Mouse (Mus musculus) lung, adult 2 months (tissue): Measurements from ENCODE around the gene Pycr1. TPM values are rescaled to one million over a fixed set of nuclear protein-coding genes. Genes with fewer than 3 reads are reported as not detected.

ENCODE experiments used
- DNase-seq: peaks from one replicate; pipeline ENCODE4 v3.0.0; 2022
- H3K4me1 ChIP-seq: fragments of 200-500 bp; 2 replicates; pipeline ENCODE4 v1.6.1; 2011; ENCODE audit warnings: low read length; ENCODE audit not compliant: control insufficient read depth, insufficient read depth
- H3K4me3 ChIP-seq: fragments of 200-500 bp; replicated peaks from 2 replicates; pipeline ENCODE3; 2011; ENCODE audit warnings: low read depth, mild to moderate bottlenecking, control low read depth, low read length; ENCODE audit errors: extremely low read depth
- CTCF ChIP-seq: fragments of 200-500 bp; IDR thresholded peaks from 2 replicates; pipeline ENCODE4 v1.5.1; 2011; ENCODE audit warnings: mild to moderate bottlenecking, low read length, control low read depth; ENCODE audit not compliant: insufficient read depth
- POLR2A ChIP-seq: fragments of 200-500 bp; IDR thresholded peaks from 2 replicates; pipeline ENCODE4 v1.6.1; 2011; ENCODE audit warnings: low read depth, mild to moderate bottlenecking, control low read depth, low read length, borderline replicate concordance; ENCODE audit errors: extremely low read depth
- WGBS: fragments of 180-500 bp; shearing (Covaris S2); methylation state at CpG from one replicate; pipeline ENCODE4 v1.1.7; 2018; 5-methylcytosine and 5-hydroxymethylcytosine counted together
- polyA plus RNA-seq: library from polyadenylated mRNA; depleted of rRNA; stranded (reverse); fragments of >200 nt; gene quantifications from 2 replicates; pipeline ENCODE4 v1.2.3, GENCODE M21; 2012

Gene Pycr1
- polyA plus RNA-seq, 1 experiment: 4.1 TPM

- DNase-seq: no peak
These were observed 23.4 kb downstream of the Pycr1 start for GRCm38 (mm10) chr11:120620195-120620594.

GRCm38 (mm10) chr11:120618619-120619535, 24.7 kb downstream of the Pycr1 start:
- WGBS: 94% methylated on average over 25 of the region's 25 CpGs
- H3K4me3 ChIP-seq: no peak overlapping the region
- TF ChIP-seq CTCF: no peak
- TF ChIP-seq POLR2A: no peak
- H3K4me1 ChIP-seq: peaks cover 5% of the 10 kb centered on the region; the same call in 1 of the 2 replicates
- no peak for DNase-seq

More at GRCm38 (mm10) chr11:120620195-120620594, 23.4 kb downstream of the Pycr1 start:
- TF ChIP-seq POLR2A: no peak
- no peak for TF ChIP-seq CTCF
- Histone ChIP-seq H3K4me1 (peaks cover 10% of the 10 kb centered on the region), H3K4me3 (no peak overlapping the region)
- 90% methylated on average over 14 of the region's 14 CpGs for WGBS

GRCm38 (mm10) chr11:120617519-120618112, 26.0 kb downstream of the Pycr1 start, which contains the start of gene Pcyt2:
Gene Pcyt2 (minus strand): TSS chr11:120617936.
- TF ChIP-seq POLR2A (peak; percentile 71; the same call in 1 of the 2 replicates), CTCF (no peak)
- H3K4me3 ChIP-seq: peak within 1 kb of the TSS; percentile 97
- WGBS: under 1% methylated on average over 56 of the region's 56 CpGs
- peak; percentile 89 for DNase-seq
- peaks cover 4% of the 10 kb centered on the region; the same call in 1 of the 2 replicates for H3K4me1 ChIP-seq

GRCm38 (mm10) chr11:120616617-120617294, 26.8 kb downstream of the Pycr1 start:
- WGBS: 39% methylated on average over 4 of the region's 4 CpGs
- no peak for DNase-seq
- TF ChIP-seq CTCF (no peak), POLR2A (no peak)
- Histone ChIP-seq H3K4me1 (peaks cover 4% of the 10 kb centered on the region; the same call in 1 of the 2 replicates), H3K4me3 (peak overlapping the region; percentile 15)

GRCm38 (mm10) chr11:120615606-120616203, 27.9 kb downstream of the Pycr1 start:
- no peak for DNase-seq
- WGBS: 88% methylated on average over 11 of the region's 11 CpGs
- peaks cover 4% of the 10 kb centered on the region; the same call in 1 of the 2 replicates for H3K4me1 ChIP-seq
- no peak overlapping the region for H3K4me3 ChIP-seq
- TF ChIP-seq CTCF (no peak), POLR2A (no peak)

- DNase-seq: no peak
- TF ChIP-seq CTCF (no peak), POLR2A (no peak)
- Histone ChIP-seq H3K4me1 (peaks cover 4% of the 10 kb centered on the region; the same call in 1 of the 2 replicates), H3K4me3 (no peak overlapping the region)
- 90% methylated on average over 6 of the region's 6 CpGs for WGBS
These were observed 28.4 kb downstream of the Pycr1 start for GRCm38 (mm10) chr11:120615167-120615566.

- no peak for DNase-seq
- TF ChIP-seq POLR2A: no peak
- no peak for TF ChIP-seq CTCF
- 88% methylated on average over 8 of the region's 8 CpGs for WGBS
- Histone ChIP-seq H3K4me1 (peaks cover 4% of the 10 kb centered on the region; the same call in 1 of the 2 replicates), H3K4me3 (no peak overlapping the region)
These were observed 29.6 kb downstream of the Pycr1 start for GRCm38 (mm10) chr11:120613976-120614375.

- WGBS: 92% methylated on average over 10 of the region's 10 CpGs
- no peak overlapping the region for H3K4me3 ChIP-seq
- TF ChIP-seq POLR2A: no peak
- TF ChIP-seq CTCF: no peak
- peaks cover 7% of the 10 kb centered on the region for H3K4me1 ChIP-seq
- no peak for DNase-seq
These were observed 30.0 kb downstream of the Pycr1 start for GRCm38 (mm10) chr11:120613481-120613972.
